Mouse (Mus musculus) neural tube, embryonic 13.5 days (tissue): ENCODE results near the gene Atp4a. TPM values are rescaled to one million over a fixed set of nuclear protein-coding genes. Genes with fewer than 3 reads are reported as not detected.

Experiments used
- ATAC-seq: fragments of 200-750 bp; cut with Nextera tagmentation; 2 replicates; pipeline ENCODE4 v1.8.0; 2017; ENCODE audit warnings: low read depth, mild to moderate bottlenecking, moderate TSS enrichment, moderate library complexity
- H3K27ac ChIP-seq: fragments of 300-500 bp; sonication (generic); replicated peaks from 2 replicates; pipeline ENCODE4 v1.5.1; 2015; ENCODE audit warnings: moderate library complexity, mild to moderate bottlenecking, inconsistent platforms
- H3K27me3 ChIP-seq: fragments of 300-500 bp; sonication (generic); 2 replicates; pipeline ENCODE4 v1.6.1; 2015; ENCODE audit warnings: mild to moderate bottlenecking, inconsistent platforms
- H3K36me3 ChIP-seq: fragments of 300-500 bp; sonication (generic); 2 replicates; pipeline ENCODE4 v1.6.1; 2015; ENCODE audit warnings: mild to moderate bottlenecking, inconsistent platforms
- H3K4me1 ChIP-seq: fragments of 300-500 bp; sonication (generic); replicated peaks from 2 replicates; pipeline ENCODE4 v1.6.1; 2015; ENCODE audit warnings: inconsistent platforms
- H3K4me2 ChIP-seq: fragments of 300-500 bp; sonication (generic); 2 replicates; pipeline ENCODE4 v1.6.1; 2015; ENCODE audit warnings: inconsistent platforms, mild to moderate bottlenecking, moderate library complexity
- H3K4me3 ChIP-seq: fragments of 300-500 bp; sonication (generic); 2 replicates; pipeline ENCODE4 v1.5.1; 2015; ENCODE audit warnings: mild to moderate bottlenecking, inconsistent platforms
- H3K9ac ChIP-seq: fragments of 300-500 bp; sonication (generic); 2 replicates; pipeline ENCODE4 v1.6.1; 2015; ENCODE audit warnings: moderate library complexity, mild to moderate bottlenecking, inconsistent platforms
- H3K9me3 ChIP-seq: fragments of 300-500 bp; sonication (generic); 2 replicates; pipeline ENCODE4 v1.6.1; 2016; ENCODE audit warnings: inconsistent platforms
- WGBS: fragments of 180-500 bp; shearing (Covaris S2); methylation state at CpG from one replicate; pipeline ENCODE4 v1.1.7; 2015; 5-methylcytosine and 5-hydroxymethylcytosine counted together
- polyA plus RNA-seq: library from polyadenylated mRNA; unstranded; fragments of >200 nt; fragmentation: Nextera tagmentation; extraction: Ambion mirVana; gene quantifications from 2 replicates; pipeline ENCODE4 v1.2.1, GENCODE M21; 2015

The Atp4a gene
- polyA plus RNA-seq, 1 experiment from 2014 or later: 1.6 TPM

- Histone ChIP-seq H3K4me1 (no peaks in the 10 kb centered on the region), H3K27me3 (peaks cover 2% of the 10 kb centered on the region; the same call in 1 of the 2 replicates), H3K9ac (no peak overlapping the region), H3K27ac (no peak overlapping the region), H3K4me2 (no peak overlapping the region), H3K36me3 (no peaks in the 10 kb centered on the region), H3K4me3 (no peak overlapping the region), H3K9me3 (no peaks in the 10 kb centered on the region)
- 84% methylated on average over 4 of the region's 4 CpGs for WGBS
- ATAC-seq: no peak
Observed at GRCm38 (mm10) chr7:30766408-30766807, 54.4 kb downstream of the Atp4a start.

GRCm38 (mm10) chr7:30769236-30769635 lies 57.2 kb downstream of the Atp4a start:
- Histone ChIP-seq H3K4me3 (no peak overlapping the region), H3K27ac (no peak overlapping the region), H3K9me3 (no peaks in the 10 kb centered on the region), H3K4me2 (no peak overlapping the region), H3K9ac (no peak overlapping the region), H3K36me3 (no peaks in the 10 kb centered on the region), H3K4me1 (no peaks in the 10 kb centered on the region), H3K27me3 (no peaks in the 10 kb centered on the region; the same call in 1 of the 2 replicates)
- WGBS: 40% methylated on average over 9 of the region's 9 CpGs
- ATAC-seq: no peak

Other genes starting within 250 kb of the Atp4a start
- gene Prodh2, start 218.6 kb upstream of the Atp4a start, polyA plus RNA-seq: not detected in 2 replicates
- gene Arhgap33, start 177.1 kb upstream of the Atp4a start, polyA plus RNA-seq: 86.8 and 95.2 TPM in 2 replicates
- gene Hspb6, start 160.0 kb upstream of the Atp4a start, polyA plus RNA-seq: 6.6 TPM in 2 replicates
- gene Proser3, start 159.9 kb upstream of the Atp4a start, polyA plus RNA-seq: 6.7 and 8.6 TPM in 2 replicates
- gene Lin37, start 152.4 kb upstream of the Atp4a start, polyA plus RNA-seq: 60.9 and 62.9 TPM in 2 replicates
- gene U2af1l4, start 148.9 kb upstream of the Atp4a start, polyA plus RNA-seq: 92.6 and 113 TPM in 2 replicates
- gene Gm49396, start 148.9 kb upstream of the Atp4a start, polyA plus RNA-seq: 14.5 and 15.1 TPM in 2 replicates
- gene Psenen, start 148.6 kb upstream of the Atp4a start, polyA plus RNA-seq: 126 and 147 TPM in 2 replicates
- gene Igflr1, start 146.8 kb upstream of the Atp4a start, polyA plus RNA-seq: 4.8 and 6.0 TPM in 2 replicates
- gene Kmt2b, start 123.5 kb upstream of the Atp4a start, polyA plus RNA-seq: 9.0 and 9.9 TPM in 2 replicates
- 0.36 and 0.50 TPM in 2 replicates for gene Zbtb32, start 113.3 kb upstream of the Atp4a start, polyA plus RNA-seq
- 0.49 and 0.62 TPM in 2 replicates for gene Upk1a, start 99.4 kb upstream of the Atp4a start, polyA plus RNA-seq
- 1,295 and 1,305 TPM in 2 replicates for gene Cox6b1, start 86.1 kb upstream of the Atp4a start, polyA plus RNA-seq
- not detected in 2 replicates for gene Etv2, start 76.4 kb upstream of the Atp4a start, polyA plus RNA-seq
- gene Rbm42, start 61.9 kb upstream of the Atp4a start, polyA plus RNA-seq: 137 and 142 TPM in 2 replicates
- gene Haus5, start 47.2 kb upstream of the Atp4a start, polyA plus RNA-seq: 22.0 and 22.7 TPM in 2 replicates
- gene Pmis2, start 40.6 kb upstream of the Atp4a start, polyA plus RNA-seq: not detected in 2 replicates
- gene 2200002J24Rik, start 13.3 kb upstream of the Atp4a start, polyA plus RNA-seq: not detected in 2 replicates
- 253 and 272 TPM in 2 replicates for gene Tmem147, start 17.3 kb downstream of the Atp4a start, polyA plus RNA-seq
- 1.6 and 2.9 TPM in 2 replicates for gene Gapdhs, start 31.5 kb downstream of the Atp4a start, polyA plus RNA-seq
- 1.2 and 2.8 TPM in 2 replicates for gene Sbsn, start 39.3 kb downstream of the Atp4a start, polyA plus RNA-seq
- gene Dmkn, start 51.5 kb downstream of the Atp4a start, polyA plus RNA-seq: 1.0 TPM in 1 of 2 replicates, not detected in the other
- 0.85 TPM in 1 of 2 replicates, not detected in the other for gene Krtdap, start 75.7 kb downstream of the Atp4a start, polyA plus RNA-seq
- 0.32 TPM in 1 of 2 replicates, not detected in the other for gene Ffar2, start 111.6 kb downstream of the Atp4a start, polyA plus RNA-seq
- gene Ffar3, start 144.0 kb downstream of the Atp4a start, polyA plus RNA-seq: not detected in 2 replicates
- not detected in 2 replicates for gene Ffar1, start 149.4 kb downstream of the Atp4a start, polyA plus RNA-seq
- gene Cd22, start 168.1 kb downstream of the Atp4a start, polyA plus RNA-seq: 0.43 TPM in 1 of 2 replicates, not detected in the other
- gene Mag, start 202.7 kb downstream of the Atp4a start, polyA plus RNA-seq: 2.6 and 3.1 TPM in 2 replicates
- gene Hamp2, start 212.5 kb downstream of the Atp4a start, polyA plus RNA-seq: not detected in 2 replicates
- gene Hamp, start 231.8 kb downstream of the Atp4a start, polyA plus RNA-seq: not detected in 2 replicates
- gene Usf2, start 244.6 kb downstream of the Atp4a start, polyA plus RNA-seq: 34.4 TPM in 2 replicates